Mouse (Mus musculus) spleen, adult 2 months (tissue): Measurements from ENCODE around the gene Csgalnact2. TPM values are rescaled to one million over a fixed set of nuclear protein-coding genes. Genes with fewer than 3 reads are reported as not detected.

ENCODE experiments used
- DNase-seq, 2 experiments: peaks; one replicate each; pipeline versions ENCODE4 v3.0.0 to v3.0.0-alpha.2; 2012 to 2021; ENCODE audit warnings: low spot score in 2 of 2, low read depth in 1 of 2
- H3K27ac ChIP-seq: fragments of 200-500 bp; 2 replicates; pipeline ENCODE4 v1.5.1; 2012; ENCODE audit warnings: low read length, inconsistent platforms; ENCODE audit not compliant: insufficient read depth
- H3K27me3 ChIP-seq: fragments of 200-500 bp; 2 replicates; pipeline ENCODE4 v1.6.1; 2012; ENCODE audit warnings: mild to moderate bottlenecking, moderate library complexity, low read length, inconsistent platforms; ENCODE audit not compliant: control insufficient read depth, insufficient read depth
- H3K36me3 ChIP-seq: fragments of 200-500 bp; 2 replicates; pipeline ENCODE4 v1.6.1; 2012; ENCODE audit warnings: mild to moderate bottlenecking, low read length, inconsistent platforms; ENCODE audit not compliant: control insufficient read depth, insufficient read depth
- H3K4me1 ChIP-seq: fragments of 200-500 bp; 2 replicates; pipeline ENCODE4 v1.6.1; 2011; ENCODE audit warnings: inconsistent platforms; ENCODE audit not compliant: control insufficient read depth, insufficient read depth, insufficient read length
- H3K4me3 ChIP-seq: fragments of 200-500 bp; 2 replicates; pipeline ENCODE4 v1.5.1; 2011; ENCODE audit warnings: mild to moderate bottlenecking, inconsistent platforms; ENCODE audit not compliant: insufficient read depth, insufficient read length; ENCODE audit errors: extremely low read depth
- CTCF ChIP-seq: fragments of 200-500 bp; IDR thresholded peaks from 2 replicates; pipeline ENCODE4 v1.5.1; 2011; ENCODE audit warnings: mild to moderate bottlenecking, inconsistent platforms; ENCODE audit not compliant: insufficient read depth, insufficient read length, insufficient replicate concordance; ENCODE audit errors: extremely low read depth
- POLR2A ChIP-seq: fragments of 200-500 bp; IDR thresholded peaks from 2 replicates; pipeline ENCODE4 v1.6.1; 2011; ENCODE audit warnings: low read depth, low read length, inconsistent platforms
- WGBS: fragments of 180-500 bp; shearing (Covaris S2); methylation state at CpG from one replicate; pipeline ENCODE4 v1.1.7; 2018; 5-methylcytosine and 5-hydroxymethylcytosine counted together
- polyA plus RNA-seq: library from polyadenylated mRNA; depleted of rRNA; stranded (reverse); fragments of >200 nt; gene quantifications from 2 replicates; pipeline ENCODE4 v1.2.3, GENCODE M21; 2012

The Csgalnact2 gene
- polyA plus RNA-seq, 1 experiment = 1.5 TPM

DNA sequence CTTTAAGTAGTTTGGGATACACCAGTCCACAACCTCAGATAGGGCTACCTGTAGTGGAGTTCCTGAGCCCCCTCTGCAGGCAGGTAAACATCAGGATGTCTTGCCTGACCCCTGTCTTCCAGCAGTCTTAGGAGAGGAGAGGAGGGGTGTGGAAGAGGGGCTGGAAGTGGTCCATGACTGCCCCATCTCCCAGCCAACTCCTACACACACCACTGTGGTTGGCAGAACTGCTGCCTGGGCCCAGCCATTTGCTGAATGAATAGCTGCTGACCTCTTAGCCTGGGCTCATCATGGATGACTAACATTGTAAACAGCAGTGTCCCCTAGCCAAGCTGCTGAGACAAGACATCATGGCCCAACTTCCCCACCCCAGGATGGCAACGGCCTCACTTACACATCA lies 26.6 kb upstream of the Csgalnact2 start:
- no peak for DNase-seq
- H3K27me3 ChIP-seq = no peaks in the 10 kb centered on the region
- 97% methylated on average over 1 of the region's 1 CpGs for WGBS
- TF ChIP-seq CTCF = no peak
- no peak for TF ChIP-seq POLR2A
- no peak overlapping the region for H3K4me3 ChIP-seq
- peaks cover 8% of the 10 kb centered on the region; the same call in 1 of the 2 replicates for H3K4me1 ChIP-seq
- no peaks in the 10 kb centered on the region for H3K36me3 ChIP-seq
- H3K27ac ChIP-seq = no peak overlapping the region

DNA sequence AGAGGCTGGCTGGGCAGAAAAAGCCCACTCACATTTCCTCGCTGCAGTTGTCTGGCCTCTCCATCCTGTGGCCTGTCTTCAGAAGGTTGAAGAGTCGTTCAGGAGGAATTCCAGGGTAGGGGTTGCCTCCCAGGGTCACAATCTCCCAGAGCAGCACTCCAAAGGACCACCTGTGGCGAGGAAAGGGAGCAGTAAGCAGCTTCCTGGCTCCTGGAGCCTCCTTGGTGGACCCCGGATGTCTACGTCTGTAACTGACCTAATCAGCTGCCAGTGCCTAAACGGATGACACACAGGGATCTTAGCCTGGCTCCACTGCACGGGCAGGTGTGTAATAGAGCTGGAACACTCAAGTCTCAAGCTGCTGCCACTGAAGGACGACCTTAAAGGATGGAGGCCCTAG lies 25.8 kb upstream of the Csgalnact2 start:
- DNase-seq = no peak
- Histone ChIP-seq H3K4me3 (no peak overlapping the region), H3K36me3 (no peaks in the 10 kb centered on the region), H3K27ac (no peak overlapping the region), H3K27me3 (no peaks in the 10 kb centered on the region), H3K4me1 (peaks cover 8% of the 10 kb centered on the region; the same call in 1 of the 2 replicates)
- 73% methylated on average over 8 of the region's 8 CpGs for WGBS
- TF ChIP-seq POLR2A (no peak), CTCF (no peak)

DNA sequence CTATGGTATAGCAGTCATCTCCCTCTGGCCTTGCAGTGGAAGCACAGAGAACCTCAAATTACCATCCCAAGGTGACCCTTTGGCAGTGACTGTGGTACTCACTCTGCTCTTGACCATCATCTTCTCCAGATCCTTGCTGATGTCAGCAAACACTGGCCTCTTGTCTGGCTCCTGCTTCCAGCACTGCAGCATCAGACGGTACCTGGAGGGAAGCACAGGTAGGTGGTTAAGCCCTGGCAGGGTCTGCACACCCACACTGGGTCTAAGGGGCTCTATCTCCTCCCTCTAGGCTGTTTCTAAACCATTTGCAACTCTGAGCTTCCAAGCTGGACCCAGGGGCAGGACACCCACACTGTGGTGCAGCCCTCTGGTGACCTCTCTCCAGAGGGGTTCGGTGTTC lies 24.1 kb upstream of the Csgalnact2 start:
- Histone ChIP-seq H3K4me1 (peaks cover 8% of the 10 kb centered on the region; the same call in 1 of the 2 replicates), H3K27ac (no peak overlapping the region), H3K4me3 (no peak overlapping the region), H3K27me3 (no peaks in the 10 kb centered on the region), H3K36me3 (no peaks in the 10 kb centered on the region)
- TF ChIP-seq CTCF (no peak), POLR2A (no peak)
- no peak for DNase-seq
- WGBS = 89% methylated on average over 2 of the region's 2 CpGs

DNA sequence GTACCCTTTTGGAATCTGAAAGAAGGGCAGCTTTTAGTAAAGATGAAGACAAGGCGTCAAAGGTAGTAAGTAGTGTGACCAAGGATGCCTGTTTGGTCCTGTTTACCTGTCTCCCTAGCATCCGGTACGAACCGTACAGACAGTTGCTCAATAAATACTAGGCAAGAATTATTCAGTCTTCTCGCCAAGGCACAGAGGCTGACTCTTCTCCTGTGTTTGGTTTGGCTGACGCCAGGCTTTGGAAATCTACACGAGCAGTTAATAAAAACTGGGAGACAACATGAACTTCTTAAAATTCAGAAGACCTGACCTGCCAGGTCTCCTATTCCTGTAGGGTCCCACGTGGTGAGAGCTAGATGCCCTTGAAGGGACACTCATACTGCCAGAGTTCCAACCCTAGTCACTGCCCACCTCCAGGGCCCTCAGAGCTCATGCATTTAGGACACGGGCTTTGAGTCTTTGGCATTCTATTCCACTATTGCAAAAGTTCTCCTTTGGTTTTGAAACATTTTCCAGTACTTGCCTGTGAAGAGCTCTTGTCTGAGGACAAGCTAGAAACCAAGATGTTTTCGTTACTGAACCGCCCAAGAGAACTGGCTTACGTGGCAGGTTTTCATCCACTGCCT lies 23.6 kb upstream of the Csgalnact2 start:
- H3K4me1 ChIP-seq = peaks cover 5% of the 10 kb centered on the region; the same call in 1 of the 2 replicates
- DNase-seq = no peak
- no peaks in the 10 kb centered on the region for H3K36me3 ChIP-seq
- TF ChIP-seq POLR2A (no peak), CTCF (no peak)
- no peaks in the 10 kb centered on the region for H3K27me3 ChIP-seq
- 91% methylated on average over 12 of the region's 12 CpGs for WGBS
- H3K27ac ChIP-seq = no peak overlapping the region
- H3K4me3 ChIP-seq = no peak overlapping the region

DNA sequence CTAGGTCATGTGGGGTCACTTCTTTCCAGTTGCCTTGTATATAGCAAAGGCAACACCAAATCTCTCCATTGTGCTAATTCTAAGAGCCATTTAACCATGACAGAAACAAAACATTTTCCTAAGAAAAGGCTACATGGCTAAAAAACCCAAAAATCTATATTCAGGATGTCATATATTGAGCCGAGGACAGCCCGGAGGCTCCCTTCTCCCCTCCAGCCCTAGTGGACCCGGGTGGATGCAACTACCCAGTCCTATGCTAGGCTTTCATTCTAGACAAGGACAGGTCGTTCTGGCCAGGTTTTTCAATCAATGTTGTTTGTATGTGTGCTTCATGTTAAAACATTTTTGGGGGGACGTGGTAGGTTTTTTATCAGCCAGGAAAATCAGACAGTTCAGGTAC lies 14.2 kb upstream of the Csgalnact2 start:
- no peak for DNase-seq
- H3K36me3 ChIP-seq = no peaks in the 10 kb centered on the region
- TF ChIP-seq CTCF (no peak), POLR2A (no peak)
- H3K27me3 ChIP-seq = no peaks in the 10 kb centered on the region
- H3K4me1 ChIP-seq = no peaks in the 10 kb centered on the region
- H3K27ac ChIP-seq = no peak overlapping the region
- 83% methylated on average over 5 of the region's 5 CpGs for WGBS
- no peak overlapping the region for H3K4me3 ChIP-seq

DNA sequence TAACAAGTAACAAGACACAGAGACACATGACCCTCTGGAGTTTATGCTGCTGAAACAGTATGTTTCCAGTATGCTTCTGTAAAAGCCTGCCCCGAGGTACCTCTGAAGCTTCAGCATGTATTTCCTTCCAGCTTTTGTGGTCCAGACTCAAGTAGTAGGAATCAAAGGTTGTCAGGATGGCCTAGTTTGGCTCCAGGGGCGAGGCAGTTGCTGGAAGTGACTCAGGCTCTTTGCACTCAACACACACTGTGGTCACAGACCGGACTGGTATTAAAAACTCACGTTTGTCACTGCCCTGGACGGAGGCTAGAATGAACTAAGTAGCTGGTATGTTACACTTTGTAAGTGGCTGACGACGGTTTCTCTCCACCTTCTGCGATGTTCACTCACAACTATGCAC lies 12.0 kb upstream of the Csgalnact2 start:
- Histone ChIP-seq H3K36me3 (no peaks in the 10 kb centered on the region), H3K27ac (no peak overlapping the region)

DNA sequence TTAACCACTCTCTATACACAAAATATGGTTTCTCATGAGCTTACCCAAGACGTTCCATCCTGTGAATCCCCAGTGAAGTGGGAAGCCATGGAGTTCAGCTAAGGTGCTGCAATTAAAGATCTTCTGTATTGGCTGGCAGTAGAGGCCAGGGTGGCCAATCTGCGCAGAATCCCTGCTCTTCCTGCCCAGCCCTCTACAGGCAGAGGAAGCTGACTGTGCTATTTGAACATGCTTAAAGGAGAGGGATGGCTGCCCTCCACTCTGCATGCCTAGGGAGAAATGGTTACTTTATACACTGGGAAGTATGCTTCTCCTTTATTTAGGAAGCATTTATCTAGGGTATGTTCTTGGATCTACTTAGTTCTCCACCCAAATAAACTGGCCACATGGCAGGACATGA lies 11.6 kb upstream of the Csgalnact2 start:
- no peaks in the 10 kb centered on the region for H3K4me1 ChIP-seq
- H3K27me3 ChIP-seq = no peaks in the 10 kb centered on the region
- no peak for DNase-seq
- no peaks in the 10 kb centered on the region for H3K36me3 ChIP-seq
- H3K4me3 ChIP-seq = no peak overlapping the region
- WGBS = 84% methylated on average over 2 of the region's 2 CpGs
- no peak overlapping the region for H3K27ac ChIP-seq
- TF ChIP-seq CTCF (no peak), POLR2A (no peak)

More for the DNA sequence above, 12.0 kb upstream of the Csgalnact2 start:
- 63% methylated on average over 8 of the region's 8 CpGs for WGBS
- no peaks in the 10 kb centered on the region for H3K4me1 ChIP-seq
- no peaks in the 10 kb centered on the region for H3K27me3 ChIP-seq
- no peak for DNase-seq
- TF ChIP-seq POLR2A (no peak), CTCF (no peak)
- no peak overlapping the region for H3K4me3 ChIP-seq
